Mouse (Mus musculus): Measurements from ENCODE around the gene Slc35f4.

DNA sequence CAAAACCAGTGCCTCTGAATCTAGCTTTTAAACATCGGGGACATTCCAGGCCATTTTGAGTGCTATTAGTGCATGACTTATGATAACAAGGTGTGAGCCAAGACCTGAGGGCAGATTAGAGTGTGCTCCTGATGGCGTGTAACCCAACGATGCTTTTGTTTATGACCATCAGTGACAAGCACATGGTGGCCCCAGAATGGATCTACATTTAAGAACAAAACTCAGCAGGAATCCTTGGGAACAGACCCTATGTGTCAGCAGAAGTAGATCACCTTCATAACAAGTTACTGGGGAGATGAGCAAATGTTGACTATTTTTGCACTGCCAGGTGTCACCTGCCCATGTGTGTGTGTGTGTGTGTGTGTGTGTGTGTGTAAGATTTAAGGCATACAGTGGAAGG lies 218.0 kb downstream of the Slc35f4 start:
- no peak for TF ChIP-seq MAFK (IDR thresholded peaks at IDR 0.05; ENCODE audit: insufficient read depth, low read depth, low read length)
- no peak for TF ChIP-seq CHD2 (IDR thresholded peaks at IDR 0.05; ENCODE audit: low read depth, low read length)
- TF ChIP-seq ZC3H11A (IDR thresholded peaks at IDR 0.05; ENCODE audit: borderline replicate concordance, low read depth, low read length), result no peak
- TF ChIP-seq HCFC1 (IDR thresholded peaks at IDR 0.05; ENCODE audit: borderline replicate concordance, insufficient read depth, low read length), result no peak

All from ES-E14 (cell line).